Mouse (Mus musculus) intestine, postnatal 0 days (tissue): ENCODE measurements around the gene Kif4. TPM values are rescaled to one million over a fixed set of nuclear protein-coding genes. Genes with fewer than 3 reads are reported as not detected.

ENCODE experiments used
- ATAC-seq: fragments of 200-750 bp; cut with Nextera tagmentation; 2 replicates; pipeline ENCODE4 v1.8.0; 2017; ENCODE audit warnings: mild to moderate bottlenecking, moderate TSS enrichment, moderate library complexity
- H3K27ac ChIP-seq: fragments of 300-500 bp; sonication (generic); 2 replicates; pipeline ENCODE4 v1.5.1; 2014; ENCODE audit warnings: mild to moderate bottlenecking, low read depth, low read length, moderate library complexity
- H3K27me3 ChIP-seq: fragments of 300-500 bp; sonication (generic); replicated peaks from 2 replicates; pipeline ENCODE4 v1.6.1; 2014; ENCODE audit warnings: low read length, mixed read lengths; ENCODE audit not compliant: control insufficient read depth, insufficient read depth
- H3K36me3 ChIP-seq: fragments of 300-500 bp; sonication (generic); 2 replicates; pipeline ENCODE4 v1.6.1; 2014; ENCODE audit warnings: mild to moderate bottlenecking, moderate library complexity; ENCODE audit not compliant: control insufficient read depth, insufficient read depth
- H3K4me1 ChIP-seq: fragments of 300-500 bp; sonication (generic); replicated peaks from 2 replicates; pipeline ENCODE4 v1.6.1; 2014; ENCODE audit warnings: antibody characterized with exemption, low read length, mixed read lengths; ENCODE audit not compliant: control insufficient read depth, insufficient read depth
- H3K4me2 ChIP-seq: fragments of 300-500 bp; sonication (generic); replicated peaks from 2 replicates; pipeline ENCODE4 v1.6.1; 2014; ENCODE audit warnings: low read depth, mild to moderate bottlenecking, moderate library complexity
- H3K4me3 ChIP-seq: fragments of 300-500 bp; sonication (generic); 2 replicates; pipeline ENCODE4 v1.5.1; 2014; ENCODE audit warnings: low read depth, low read length
- H3K9ac ChIP-seq: fragments of 300-500 bp; sonication (generic); 2 replicates; pipeline ENCODE4 v1.6.1; 2014; ENCODE audit warnings: mild to moderate bottlenecking, low read depth, low read length
- H3K9me3 ChIP-seq: fragments of 300-500 bp; sonication (generic); 2 replicates; pipeline ENCODE4 v1.6.1; 2016; ENCODE audit warnings: mixed run types; ENCODE audit not compliant: control insufficient read depth
- CTCF ChIP-seq: sonication (generic); IDR thresholded peaks from 2 replicates; pipeline ENCODE4 v1.5.1; 2016; ENCODE audit warnings: low read depth, mild to moderate bottlenecking, control low read depth, antibody characterized with exemption, moderate library complexity
- WGBS: fragments of 180-500 bp; shearing (Covaris S2); extraction: QIAGEN DNeasy Blood & Tissue Kit; methylation state at CpG from one replicate; pipeline ENCODE4 v1.1.7; 2014; 5-methylcytosine and 5-hydroxymethylcytosine counted together
- polyA plus RNA-seq: library from polyadenylated mRNA; unstranded; fragments of >200 nt; fragmentation: Nextera tagmentation; extraction: Ambion mirVana; gene quantifications from 2 replicates; pipeline ENCODE4 v1.2.1, GENCODE M21; 2015

The Kif4 gene
- 3.5 and 4.0 TPM in 2 replicates for polyA plus RNA-seq

- no peak for ATAC-seq
- H3K36me3 ChIP-seq, result no peaks in the 10 kb centered on the region
- no peaks in the 10 kb centered on the region for H3K27me3 ChIP-seq
- H3K9ac ChIP-seq, result peak within 1 kb of the TSS; percentile 58
- H3K27ac ChIP-seq, result peak within 1 kb of the TSS; percentile 15; the same call in 1 of the 2 replicates
- no peak for TF ChIP-seq CTCF
- no peaks in the 10 kb centered on the region for H3K4me1 ChIP-seq
- no peaks in the 10 kb centered on the region for H3K9me3 ChIP-seq
- 12% methylated on average over 3 of the region's 3 CpGs for WGBS
- H3K4me3 ChIP-seq, result peak within 1 kb of the TSS; percentile 57
- H3K4me2 ChIP-seq, result peak within 1 kb of the TSS; percentile 75
These were observed at the start of gene Kif4 for GRCm38 (mm10) chrX:100625546-100625801. Gene Kif4, plus strand, starts transcription at chrX:100625737.

- Histone ChIP-seq H3K4me2 (no peak within 1 kb of the TSS), H3K27ac (no peak within 1 kb of the TSS), H3K4me3 (no peak within 1 kb of the TSS), H3K36me3 (no peaks in the 10 kb centered on the region), H3K27me3 (peaks cover 7% of the 10 kb centered on the region; the same call in 1 of the 2 replicates), H3K9ac (no peak within 1 kb of the TSS), H3K9me3 (no peaks in the 10 kb centered on the region), H3K4me1 (no peaks in the 10 kb centered on the region)
- no peak for ATAC-seq
- TF ChIP-seq CTCF, result no peak
- WGBS, result 41% methylated on average over 4 of the region's 4 CpGs
These were observed 30.7 kb upstream of the Kif4 start, which contains the start of gene P2ry4 for GRCm38 (mm10) chrX:100594791-100595190. Gene P2ry4, minus strand, starts transcription at chrX:100594869.

- Histone ChIP-seq H3K4me3 (no peak overlapping the region), H3K9me3 (no peaks in the 10 kb centered on the region), H3K4me2 (no peak overlapping the region), H3K36me3 (no peaks in the 10 kb centered on the region), H3K27ac (no peak overlapping the region), H3K9ac (no peak overlapping the region), H3K4me1 (no peaks in the 10 kb centered on the region), H3K27me3 (peaks cover 7% of the 10 kb centered on the region; the same call in 1 of the 2 replicates)
- peak; percentile 73 for TF ChIP-seq CTCF
- ATAC-seq, result no peak
- 26% methylated on average over 5 of the region's 5 CpGs for WGBS
These were observed 28.1 kb upstream of the Kif4 start for GRCm38 (mm10) chrX:100597439-100597838.

GRCm38 (mm10) chrX:100599755-100600154, 25.8 kb upstream of the Kif4 start:
- H3K36me3 ChIP-seq, result no peaks in the 10 kb centered on the region
- no peak overlapping the region for H3K27ac ChIP-seq
- H3K4me1 ChIP-seq, result no peaks in the 10 kb centered on the region
- H3K27me3 ChIP-seq, result no peaks in the 10 kb centered on the region; the same call in 1 of the 2 replicates
- WGBS, result 73% methylated on average over 4 of the region's 4 CpGs
- H3K4me3 ChIP-seq, result no peak overlapping the region
- no peak for ATAC-seq
- no peak overlapping the region for H3K4me2 ChIP-seq
- H3K9me3 ChIP-seq, result no peaks in the 10 kb centered on the region
- no peak for TF ChIP-seq CTCF
- no peak overlapping the region for H3K9ac ChIP-seq

- no peak within 1 kb of the TSS for H3K4me2 ChIP-seq
- no peak within 1 kb of the TSS for H3K4me3 ChIP-seq
- WGBS, result 79% methylated on average over 1 of the region's 1 CpGs
- no peak within 1 kb of the TSS for H3K9ac ChIP-seq
- H3K27me3 ChIP-seq, result 0 out of 2 replicates have a peak, but pooled peaks cover 3% of the 10 kb centered on the region
- no peaks in the 10 kb centered on the region for H3K36me3 ChIP-seq
- H3K9me3 ChIP-seq, result no peaks in the 10 kb centered on the region
- TF ChIP-seq CTCF, result no peak
- no peak for ATAC-seq
- no peak within 1 kb of the TSS for H3K27ac ChIP-seq
- no peaks in the 10 kb centered on the region for H3K4me1 ChIP-seq
These were observed 20.2 kb upstream of the Kif4 start, which contains the start of gene Arr3 for GRCm38 (mm10) chrX:100605314-100605713. Gene Arr3, plus strand, starts transcription at chrX:100605497.

- Histone ChIP-seq H3K4me2 (no peak overlapping the region), H3K4me3 (no peak overlapping the region), H3K9ac (no peak overlapping the region), H3K9me3 (no peaks in the 10 kb centered on the region), H3K4me1 (no peaks in the 10 kb centered on the region), H3K36me3 (no peaks in the 10 kb centered on the region), H3K27me3 (peaks cover 4% of the 10 kb centered on the region; the same call in 1 of the 2 replicates), H3K27ac (no peak overlapping the region)
- no peak for TF ChIP-seq CTCF
- 43% methylated on average over 3 of the region's 3 CpGs for WGBS
- peak; percentile 86 for ATAC-seq
These were observed 7.0 kb upstream of the Kif4 start for GRCm38 (mm10) chrX:100618488-100618887.

- no peak overlapping the region for H3K9ac ChIP-seq
- peaks cover 4% of the 10 kb centered on the region; the same call in 1 of the 2 replicates for H3K27me3 ChIP-seq
- ATAC-seq, result no peak
- H3K9me3 ChIP-seq, result no peaks in the 10 kb centered on the region
- H3K36me3 ChIP-seq, result no peaks in the 10 kb centered on the region
- peak; percentile 41 for TF ChIP-seq CTCF
- no peak overlapping the region for H3K4me3 ChIP-seq
- H3K4me1 ChIP-seq, result no peaks in the 10 kb centered on the region
- H3K4me2 ChIP-seq, result no peak overlapping the region
- WGBS, result 57% methylated on average over 2 of the region's 2 CpGs
- H3K27ac ChIP-seq, result no peak overlapping the region
These were observed 4.2 kb upstream of the Kif4 start for GRCm38 (mm10) chrX:100621366-100621765.
